Mouse (Mus musculus): ENCODE results near the gene S100a2. TPM values are rescaled to one million over a fixed set of nuclear protein-coding genes. Genes with fewer than 3 reads are reported as not detected.

Gene S100a2
- total RNA-seq, 1 experiment from 2014 or later = not detected

DNA sequence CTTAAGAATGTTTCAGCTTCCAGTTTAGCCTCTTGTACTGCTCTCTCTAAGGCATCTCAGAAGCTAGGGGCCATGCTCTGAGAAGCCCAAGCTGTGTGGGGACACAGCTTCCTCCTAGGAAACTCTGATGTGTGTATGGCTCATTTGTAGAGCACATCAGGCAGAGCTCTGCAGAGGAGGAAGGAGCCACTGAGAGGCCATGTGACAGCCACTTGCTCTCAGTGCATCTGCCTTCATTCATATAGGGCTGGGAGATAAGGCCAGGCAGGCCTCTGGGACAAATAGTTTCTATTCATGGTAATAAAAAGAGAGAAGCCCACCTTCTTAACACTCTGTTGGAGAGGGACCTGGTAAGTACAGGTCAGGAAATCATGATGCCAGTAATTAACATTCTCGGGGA, 4.4 kb downstream of the S100a2 start:
- no peak; the same call in 1 of the 2 replicates for ATAC-seq (replicated peaks; ENCODE audit: low read depth, poor library complexity, severe bottlenecking)

DNA sequence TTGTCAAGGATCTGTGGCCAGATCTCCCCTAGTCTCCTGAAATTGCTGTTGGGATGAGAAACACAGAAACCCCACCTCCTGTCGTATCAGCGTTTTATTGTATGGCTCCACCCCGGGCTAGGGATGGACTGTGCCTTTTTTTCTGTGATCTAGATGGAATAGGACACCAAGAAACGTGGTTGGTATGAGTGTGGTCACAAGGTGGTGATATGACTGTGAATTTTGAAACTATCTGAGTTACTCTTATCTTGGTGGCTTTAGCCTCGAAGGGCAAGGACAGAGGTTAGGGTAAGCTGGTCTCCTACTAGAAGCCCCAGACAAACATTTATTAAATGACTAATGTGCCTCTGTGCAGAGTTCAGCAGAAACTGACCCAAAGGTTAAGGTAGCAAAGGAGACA, 5.5 kb downstream of the S100a2 start:
- no peak for ATAC-seq (replicated peaks; ENCODE audit: low read depth, poor library complexity, severe bottlenecking)

DNA sequence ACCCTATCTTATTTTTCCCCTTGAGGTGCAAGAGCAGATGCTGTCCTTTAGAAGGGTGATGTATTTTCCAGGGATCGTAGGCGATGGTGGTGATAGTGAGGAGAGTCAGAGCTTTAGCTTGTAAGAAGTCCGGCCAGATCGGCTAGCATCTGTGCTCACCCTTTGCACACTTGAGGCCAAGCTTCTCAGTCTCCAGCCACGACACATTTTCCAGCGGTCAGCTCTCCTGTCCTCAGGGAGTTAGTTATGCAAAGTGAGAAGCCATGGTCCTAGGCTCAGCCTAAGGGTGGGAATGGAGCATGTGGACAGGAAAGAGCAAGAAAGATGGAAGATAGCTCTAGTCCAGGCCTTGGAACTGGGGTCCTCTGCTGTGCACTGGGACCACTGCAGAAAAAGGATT, 6.8 kb downstream of the S100a2 start:
- no peak for ATAC-seq (replicated peaks; ENCODE audit: low read depth, poor library complexity, severe bottlenecking)

DNA sequence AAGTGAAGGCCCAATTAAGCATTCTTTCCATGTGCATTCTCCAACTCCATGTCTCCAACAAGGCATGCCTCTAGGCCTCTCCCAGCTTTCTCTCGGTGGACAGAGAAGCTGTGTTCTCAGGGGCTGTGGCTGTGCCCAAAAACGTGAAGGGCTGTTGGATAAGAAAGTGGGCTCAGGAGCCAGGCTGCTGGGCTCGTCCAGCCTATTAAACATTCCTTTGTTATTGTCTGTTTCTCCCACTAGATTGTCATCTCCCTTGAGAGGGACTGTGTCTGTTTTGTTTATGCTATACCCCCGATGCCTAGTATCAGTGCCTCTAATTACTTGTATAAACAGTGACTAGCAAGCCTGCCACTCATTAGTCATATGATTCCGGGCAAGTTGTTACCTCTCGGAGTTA, 7.7 kb downstream of the S100a2 start:
- ATAC-seq (replicated peaks; ENCODE audit: low read depth, poor library complexity, severe bottlenecking) = no peak

DNA sequence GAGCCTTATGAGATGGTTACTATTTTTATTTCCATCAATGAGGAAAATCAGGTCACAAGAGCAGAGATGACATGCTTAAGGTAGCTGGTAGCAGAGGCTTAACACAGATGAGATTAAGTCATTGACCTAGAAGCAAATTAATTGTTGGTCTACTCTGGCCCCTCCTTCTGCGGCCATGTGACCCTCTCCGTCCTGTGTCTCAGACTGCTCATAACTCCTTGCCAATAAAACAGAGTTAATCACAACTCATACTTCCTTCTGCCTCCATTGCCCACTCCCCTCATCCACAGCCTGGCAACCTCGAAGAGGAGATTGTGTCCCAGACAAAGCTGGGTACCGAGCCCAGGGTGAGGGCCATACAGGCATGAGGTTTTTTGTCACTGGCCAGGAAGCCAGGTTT, 8.2 kb downstream of the S100a2 start:
- no peak for ATAC-seq (replicated peaks; ENCODE audit: low read depth, poor library complexity, severe bottlenecking)

DNA sequence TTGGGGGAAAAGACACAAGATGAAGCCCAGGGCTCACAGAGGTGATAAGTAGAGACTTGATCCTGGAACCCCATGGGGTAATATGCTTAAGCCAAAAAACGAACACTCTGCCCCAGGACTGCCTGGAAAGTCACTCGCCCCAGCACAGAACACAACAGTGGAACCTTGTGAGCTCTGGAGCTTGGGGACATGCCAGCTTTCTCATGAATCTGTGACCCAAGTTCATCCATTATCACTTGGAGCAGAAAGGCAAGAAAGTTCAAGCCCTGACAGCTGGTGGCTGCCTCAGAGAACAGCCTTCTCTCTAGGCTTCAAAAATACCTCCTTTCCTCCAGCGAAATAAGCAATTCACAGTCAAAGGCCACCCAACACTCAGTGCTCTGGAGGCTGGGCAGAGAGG, 9.4 kb downstream of the S100a2 start:
- ATAC-seq (replicated peaks; ENCODE audit: low read depth, poor library complexity, severe bottlenecking) = no peak

DNA sequence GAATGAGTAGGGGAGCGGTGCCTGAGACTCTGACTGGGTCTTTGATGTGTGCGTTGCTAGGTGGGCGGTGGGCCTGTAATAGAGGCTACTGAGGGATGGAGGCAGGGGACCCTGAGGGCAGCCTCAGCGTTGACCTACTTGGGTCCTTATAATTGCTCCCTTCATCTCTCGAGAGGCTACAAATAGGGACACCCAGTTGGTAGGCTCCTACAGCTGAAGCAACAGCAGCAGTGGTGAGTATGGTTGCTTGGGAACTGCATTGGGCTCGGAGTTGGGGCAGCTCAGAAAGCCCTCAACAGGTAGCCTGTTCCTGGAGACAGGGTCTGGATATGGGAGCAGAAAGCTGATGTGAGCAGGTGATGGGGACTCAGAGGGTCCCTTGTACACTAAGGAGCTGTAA, 10.0 kb downstream of the S100a2 start:
- ATAC-seq (replicated peaks; ENCODE audit: low read depth, poor library complexity, severe bottlenecking) = no peak

DNA sequence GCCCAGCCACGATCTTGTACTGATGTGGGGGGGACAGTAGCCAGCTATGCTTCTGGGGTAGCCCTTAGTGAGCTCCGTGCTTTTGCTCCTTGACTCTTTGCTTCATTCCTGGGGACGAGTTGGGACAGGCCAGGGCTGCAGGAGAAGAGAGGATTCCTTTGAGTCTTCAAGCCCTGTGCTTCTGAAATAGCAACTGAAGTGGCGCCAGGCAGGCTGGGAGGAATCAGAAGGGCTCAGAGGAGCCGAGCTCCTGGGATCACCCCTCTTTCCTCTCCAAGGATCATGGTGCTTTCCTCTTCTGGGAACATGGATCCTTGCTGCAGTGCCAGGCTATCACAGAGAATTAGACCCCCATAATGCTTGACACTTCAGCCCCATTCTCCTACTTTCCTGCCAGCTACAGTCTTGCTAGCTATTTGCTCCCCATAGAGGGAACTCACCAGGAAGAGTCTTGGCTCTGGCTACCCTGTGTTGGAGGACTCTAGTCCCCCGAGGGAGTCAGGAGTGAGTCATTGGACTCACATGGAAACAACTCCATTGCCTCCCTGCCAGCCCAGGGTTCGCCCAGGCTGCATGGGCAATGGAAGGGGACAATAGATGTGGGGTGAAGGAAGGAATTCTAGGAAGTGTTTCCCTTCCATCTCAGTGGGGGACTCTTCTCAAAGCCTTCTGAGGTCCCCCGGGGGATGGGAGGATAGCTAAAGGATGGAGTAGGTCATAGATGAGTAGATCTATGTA, 10.6 kb downstream of the S100a2 start:
- no peak for ATAC-seq (replicated peaks; ENCODE audit: low read depth, poor library complexity, severe bottlenecking)

DNA sequence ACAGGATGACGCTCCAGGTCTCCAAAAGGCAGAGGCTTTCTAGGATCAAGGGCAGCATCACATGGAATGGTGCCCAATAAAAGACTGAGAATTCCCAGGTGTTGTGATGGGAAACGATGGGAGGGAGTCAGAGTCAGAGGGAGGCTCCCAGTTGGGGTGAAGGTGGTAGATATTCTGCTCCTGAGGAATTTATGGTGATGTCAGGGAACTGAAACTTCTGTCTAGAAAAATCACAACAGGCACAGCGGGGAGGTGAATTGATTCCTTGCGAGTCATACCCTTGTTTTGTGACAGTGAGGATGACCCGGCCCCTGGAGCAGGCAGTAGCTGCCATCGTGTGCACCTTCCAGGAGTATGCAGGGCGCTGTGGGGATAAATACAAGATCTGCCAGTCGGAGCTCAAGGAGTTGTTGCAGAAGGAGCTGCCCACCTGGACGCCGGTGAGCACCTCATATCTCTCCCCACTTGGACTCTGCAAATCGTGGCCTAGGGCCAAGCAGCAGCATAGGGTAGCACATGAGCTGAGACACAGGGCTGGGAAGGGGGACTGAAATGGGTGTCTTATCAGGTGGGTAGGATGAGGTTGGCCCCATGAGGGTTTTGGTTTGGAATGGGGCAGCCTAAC, 11.6 kb downstream of the S100a2 start, which contains the start of gene Gm42674:
Gm42674 (plus strand) TSS at position 419 of the 625 bp plus-strand sequence.
- ATAC-seq (replicated peaks; ENCODE audit: low read depth, poor library complexity, severe bottlenecking) = no peak

DNA sequence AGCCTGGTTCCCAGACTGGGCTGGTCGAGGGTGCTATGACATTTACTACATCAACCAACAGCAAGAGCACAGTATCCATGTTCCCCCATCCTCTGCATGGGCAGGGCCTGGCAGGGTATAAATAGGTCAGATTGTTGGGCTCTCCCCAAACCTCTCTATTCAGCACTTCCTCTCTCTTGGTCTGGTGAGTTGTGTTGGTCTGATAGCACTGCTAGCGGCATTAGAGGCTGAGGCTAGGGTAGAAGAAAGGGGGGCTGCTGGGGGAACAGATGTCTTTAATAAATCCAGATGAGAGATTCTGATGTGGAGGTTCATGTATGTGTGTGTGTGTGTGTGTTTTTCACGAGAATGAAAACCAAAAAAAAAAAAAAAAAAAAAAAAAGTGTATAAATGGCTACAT, 13.6 kb downstream of the S100a2 start, which contains the start of gene S100a4:
S100a4 (plus strand) TSS at position 149 of the 400 bp plus-strand sequence.
- ATAC-seq (replicated peaks; ENCODE audit: low read depth, poor library complexity, severe bottlenecking) = peak; percentile 86

DNA sequence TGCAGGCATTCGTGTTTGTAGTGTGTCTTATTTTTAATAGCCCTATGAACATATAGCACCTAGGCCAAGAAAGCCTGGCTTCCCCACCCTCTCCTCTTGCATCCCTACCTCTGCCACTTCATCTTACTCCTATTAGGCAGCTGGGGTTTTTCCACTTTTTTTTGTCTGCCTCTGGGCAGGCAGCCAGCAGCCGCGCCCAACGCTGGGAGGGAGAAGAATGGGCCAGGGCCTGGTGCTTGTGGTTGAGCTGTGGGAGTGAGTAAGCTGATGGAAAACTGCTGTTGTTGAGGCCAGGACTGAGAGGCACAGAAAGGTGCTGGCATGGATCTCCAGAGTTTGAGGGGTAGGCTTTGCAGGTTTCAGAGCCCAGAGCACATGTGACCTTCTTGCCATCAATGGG, 14.4 kb downstream of the S100a2 start:
- peak; percentile 50 for ATAC-seq (replicated peaks; ENCODE audit: low read depth, poor library complexity, severe bottlenecking)

DNA sequence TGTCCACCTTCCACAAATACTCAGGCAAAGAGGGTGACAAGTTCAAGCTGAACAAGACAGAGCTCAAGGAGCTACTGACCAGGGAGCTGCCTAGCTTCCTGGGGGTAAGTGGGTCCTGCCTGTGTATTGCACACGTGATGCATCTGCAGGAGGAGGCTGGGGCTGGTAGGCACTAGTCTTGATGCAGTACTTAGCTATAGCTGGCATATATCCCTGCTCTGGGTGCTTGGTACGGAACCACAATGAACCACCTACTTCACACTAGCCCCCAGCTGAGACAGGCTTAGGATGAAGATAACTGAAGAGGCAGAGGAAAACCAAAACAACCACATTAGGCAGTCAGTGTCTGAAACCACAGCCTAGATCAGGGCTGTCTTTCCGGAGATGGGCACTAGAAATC, 15.0 kb downstream of the S100a2 start:
- ATAC-seq (replicated peaks; ENCODE audit: low read depth, poor library complexity, severe bottlenecking) = peak; percentile 40

DNA sequence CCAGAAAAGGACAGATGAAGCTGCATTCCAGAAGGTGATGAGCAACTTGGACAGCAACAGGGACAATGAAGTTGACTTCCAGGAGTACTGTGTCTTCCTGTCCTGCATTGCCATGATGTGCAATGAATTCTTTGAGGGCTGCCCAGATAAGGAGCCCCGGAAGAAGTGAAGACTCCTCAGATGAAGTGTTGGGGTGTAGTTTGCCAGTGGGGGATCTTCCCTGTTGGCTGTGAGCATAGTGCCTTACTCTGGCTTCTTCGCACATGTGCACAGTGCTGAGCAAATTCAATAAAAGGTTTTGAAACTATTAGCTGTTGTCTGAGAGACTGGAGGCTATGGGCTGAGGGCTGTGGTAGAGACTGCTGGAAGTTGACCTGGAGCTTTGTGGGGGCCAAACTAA, 15.7 kb downstream of the S100a2 start:
- ATAC-seq (replicated peaks; ENCODE audit: low read depth, poor library complexity, severe bottlenecking) = no peak

DNA sequence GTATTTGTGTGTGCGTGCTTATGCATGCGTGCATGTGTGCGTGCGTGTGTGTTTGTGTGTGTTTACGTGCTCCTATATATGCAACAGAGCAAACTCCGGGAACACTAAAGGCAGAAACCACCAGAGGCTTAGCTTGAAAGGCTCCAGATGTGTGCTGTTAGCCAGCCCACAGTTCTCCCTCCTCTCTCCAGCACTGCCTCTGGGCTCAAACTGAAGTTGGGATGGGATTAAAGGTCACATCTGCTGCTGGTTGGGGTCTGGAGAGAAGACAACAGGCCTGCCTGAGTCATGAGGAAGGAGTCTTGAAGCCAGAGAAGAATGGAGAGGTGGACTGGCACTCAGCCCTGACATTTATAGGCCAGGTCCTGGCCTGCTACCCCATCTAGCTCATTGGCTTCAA, 16.1 kb downstream of the S100a2 start:
- ATAC-seq (replicated peaks; ENCODE audit: low read depth, poor library complexity, severe bottlenecking) = no peak

DNA sequence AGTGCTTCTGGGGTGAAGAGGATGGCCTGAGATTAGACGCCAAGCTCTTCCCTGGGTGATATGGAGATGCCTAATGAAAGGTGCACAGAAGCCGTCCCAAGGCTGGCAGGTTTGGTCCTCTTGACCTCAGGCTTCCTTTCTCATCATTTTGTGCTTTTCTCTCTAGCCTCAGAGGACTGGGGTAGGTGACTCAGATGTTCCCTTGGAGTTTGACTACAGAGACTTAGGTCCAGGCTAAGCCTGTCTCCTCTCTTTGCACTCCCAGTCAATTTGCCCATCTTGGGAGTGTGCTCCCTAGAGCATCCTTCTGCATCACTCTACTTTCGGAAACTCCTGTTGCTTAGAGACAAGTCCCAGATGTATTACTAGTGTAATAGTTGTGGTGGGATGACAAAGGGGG, 17.3 kb downstream of the S100a2 start:
- no peak for ATAC-seq (replicated peaks; ENCODE audit: low read depth, poor library complexity, severe bottlenecking)

DNA sequence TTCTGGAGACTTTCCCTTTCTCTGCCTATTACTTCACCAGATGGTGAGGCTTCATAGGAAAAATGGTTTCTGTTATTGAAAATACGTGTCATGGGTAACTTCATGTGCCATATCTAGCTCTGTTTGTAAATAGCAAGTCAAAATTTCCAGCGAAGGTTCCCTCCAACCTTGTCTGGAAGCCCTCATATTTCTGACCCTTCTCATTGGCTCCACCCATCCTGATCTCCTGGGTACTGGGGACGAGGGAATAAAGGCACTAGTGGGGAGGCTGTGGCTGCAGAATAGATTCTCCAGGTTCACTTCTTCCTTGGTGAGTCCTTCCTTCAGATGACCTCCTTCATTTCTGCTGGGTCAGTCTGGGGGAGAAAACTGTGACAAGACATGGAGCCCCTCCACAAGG, 18.2 kb downstream of the S100a2 start, which contains the start of gene S100a5:
S100a5 (plus strand) TSS at position 301 of the 400 bp plus-strand sequence.
- ATAC-seq (replicated peaks; ENCODE audit: low read depth, poor library complexity, severe bottlenecking) = no peak

DNA sequence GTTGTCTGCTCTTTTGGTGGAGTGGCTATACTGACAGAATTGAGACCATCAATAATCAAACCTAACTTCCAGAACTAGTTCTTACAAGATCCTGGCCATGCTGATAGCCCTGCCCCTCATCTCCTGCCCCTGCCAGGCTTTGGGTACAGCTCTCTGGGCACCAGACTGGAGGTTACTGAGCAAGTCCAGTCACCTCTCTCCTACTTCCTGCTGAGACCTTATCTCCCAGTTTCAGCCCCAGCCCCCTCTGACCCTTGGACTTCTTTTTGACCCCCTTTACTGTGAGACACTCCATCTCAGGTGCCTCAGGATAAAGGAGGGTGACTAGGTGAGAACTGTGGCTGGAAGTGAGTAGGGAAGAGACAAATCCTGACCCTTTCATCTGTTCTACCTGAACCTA, 19.1 kb downstream of the S100a2 start:
- no peak for ATAC-seq (replicated peaks; ENCODE audit: low read depth, poor library complexity, severe bottlenecking)

DNA sequence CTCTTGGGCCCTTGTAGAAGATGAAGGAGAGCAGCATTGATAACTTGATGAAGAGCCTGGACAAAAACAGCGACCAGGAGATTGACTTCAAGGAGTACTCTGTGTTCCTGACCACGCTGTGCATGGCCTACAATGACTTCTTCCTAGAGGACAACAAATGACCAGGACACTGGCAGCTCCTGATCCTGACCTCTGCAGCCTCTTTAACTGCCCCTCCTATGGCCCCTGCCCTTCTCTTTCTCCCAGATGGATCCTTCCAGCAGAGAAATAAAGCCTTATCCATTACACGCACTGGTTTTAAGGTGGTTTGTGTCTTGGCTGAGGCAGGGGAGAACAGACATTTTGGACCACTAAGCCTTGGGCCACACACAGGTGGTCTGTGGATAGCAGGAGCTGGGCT, 21.4 kb downstream of the S100a2 start:
- no peak for ATAC-seq (replicated peaks; ENCODE audit: low read depth, poor library complexity, severe bottlenecking)

DNA sequence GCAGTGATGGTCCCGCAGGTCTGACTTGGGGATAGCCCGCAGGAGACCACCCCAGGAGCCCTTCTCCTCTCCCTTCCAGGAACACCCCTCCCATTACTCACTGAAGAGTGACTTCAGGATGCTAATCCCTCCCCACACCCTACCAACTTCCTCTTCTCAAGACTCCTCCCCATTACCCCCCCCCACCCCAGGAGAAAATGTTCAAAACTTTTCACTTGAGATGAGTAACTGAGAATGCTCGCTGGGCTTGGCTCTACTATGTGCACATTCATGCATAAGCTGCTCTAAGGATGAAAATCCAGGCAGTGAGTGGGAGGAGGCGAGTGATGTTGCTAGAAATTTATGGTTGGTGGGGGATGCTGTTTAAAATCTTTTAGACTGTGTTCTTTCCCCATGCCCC, 22.0 kb downstream of the S100a2 start:
- ATAC-seq (replicated peaks; ENCODE audit: low read depth, poor library complexity, severe bottlenecking) = 0 out of 2 replicates have a peak, but pooled peaks have one; percentile 27

DNA sequence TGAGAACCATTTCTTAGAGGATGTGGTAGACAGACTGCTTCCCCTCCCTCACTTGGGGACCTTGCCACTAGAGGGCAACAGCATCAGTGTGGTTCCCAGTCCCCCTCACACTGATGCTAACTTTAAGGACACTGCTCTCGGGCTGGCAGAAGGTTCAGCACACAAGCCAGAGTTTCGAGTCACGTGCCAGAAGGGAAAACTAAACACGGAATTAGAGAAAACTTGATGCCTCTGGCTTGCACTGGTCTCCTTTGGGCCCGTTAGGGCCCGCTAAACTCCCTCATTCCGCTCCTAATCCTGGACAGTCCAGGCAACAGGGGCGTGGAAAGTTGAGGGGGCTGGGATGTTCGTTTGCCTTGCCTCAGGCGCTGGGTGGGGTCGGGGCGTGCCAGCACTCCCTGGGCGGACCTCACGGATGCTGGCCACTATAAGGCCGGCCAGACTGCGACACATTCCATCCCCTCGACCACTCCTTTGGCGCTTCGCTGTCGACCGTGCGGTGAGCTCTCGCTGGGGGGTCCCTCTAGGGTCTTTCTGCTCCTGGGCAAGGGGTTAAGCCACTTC, 22.8 kb downstream of the S100a2 start, which contains the start of gene S100a6:
S100a6 (plus strand) TSS at position 155 of the 564 bp plus-strand sequence.
- peak; percentile 76 for ATAC-seq (replicated peaks; ENCODE audit: low read depth, poor library complexity, severe bottlenecking)

DNA sequence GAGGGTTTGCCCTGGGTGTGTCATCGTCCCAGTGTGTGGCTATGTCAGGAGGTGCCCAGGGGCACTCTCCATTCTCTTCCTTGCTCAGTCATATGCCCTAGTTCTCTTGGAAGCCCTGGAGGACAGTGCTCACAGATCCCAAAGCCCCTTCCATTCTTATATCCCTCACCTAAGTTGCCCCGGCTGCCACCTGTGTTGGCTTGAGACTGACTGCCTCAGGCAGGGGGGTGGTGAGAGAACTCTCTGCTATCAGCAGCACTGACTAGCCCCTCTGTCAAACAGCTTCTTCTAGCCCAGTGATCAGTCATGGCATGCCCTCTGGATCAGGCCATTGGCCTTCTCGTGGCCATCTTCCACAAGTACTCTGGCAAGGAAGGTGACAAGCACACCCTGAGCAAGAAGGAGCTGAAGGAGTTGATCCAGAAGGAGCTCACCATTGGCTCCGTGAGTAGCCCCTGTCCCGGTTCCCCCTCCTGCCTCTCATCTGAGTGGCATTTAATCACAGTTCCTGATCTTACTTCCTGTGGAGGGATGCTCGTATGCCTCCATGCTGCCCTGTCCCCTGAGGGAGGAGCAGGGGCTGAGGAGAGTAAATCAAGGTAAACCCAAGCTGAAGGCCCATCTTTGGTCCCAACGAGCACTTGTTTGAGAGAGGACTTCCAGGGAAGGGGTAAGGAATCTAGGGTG, 23.6 kb downstream of the S100a2 start:
- ATAC-seq (replicated peaks; ENCODE audit: low read depth, poor library complexity, severe bottlenecking) = peak; percentile 19; the same call in 1 of the 2 replicates
